Mouse (Mus musculus): ENCODE measurements around the gene Fbxw11.

DNA sequence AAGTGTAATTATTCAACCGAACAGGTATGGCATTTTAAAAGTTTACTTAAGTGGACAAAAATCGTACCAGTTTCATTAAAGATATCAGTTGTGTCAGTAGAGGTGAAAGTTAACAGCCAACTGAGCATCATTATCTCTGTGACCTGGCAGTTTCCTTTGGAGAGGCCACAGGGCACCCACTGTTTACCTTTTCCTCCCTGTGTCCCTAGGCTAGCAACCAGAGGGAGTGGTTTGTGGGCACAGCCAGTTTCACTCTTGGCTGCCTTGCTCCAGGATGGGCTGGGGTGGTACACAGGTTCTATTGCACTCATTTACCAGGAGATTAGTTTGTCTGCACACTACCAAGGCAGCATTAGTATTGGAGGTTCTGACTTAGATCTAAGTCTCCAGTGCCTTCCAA is 8.4 kb upstream of the Fbxw11 start:
- TF ChIP-seq USF1 (IDR thresholded peaks at IDR 0.05; ENCODE audit: low read depth) (no peak), POLR2A (IDR thresholded peaks at IDR 0.05; ENCODE audit: insufficient read length, low read depth) (no peak), MYOG (IDR thresholded peaks at IDR 0.05; ENCODE audit: control insufficient read depth in 1 of 3, insufficient read depth in 1 of 3, insufficient read length in 2 of 3, low read depth in 2 of 3) (no peak), TCF12 (IDR thresholded peaks at IDR 0.05; ENCODE audit: insufficient read depth, poor library complexity, severe bottlenecking) (no peak)
